Mouse (Mus musculus) skeletal muscle tissue, postnatal 0 days (tissue): ENCODE results near the gene Ocel1. TPM values are rescaled to one million over a fixed set of nuclear protein-coding genes. Genes with fewer than 3 reads are reported as not detected.

Experiments used
- polyA plus RNA-seq: library from polyadenylated mRNA; unstranded; fragments of >200 nt; fragmentation: Nextera tagmentation; extraction: Ambion mirVana; gene quantifications from 2 replicates; pipeline ENCODE4 v1.2.1, GENCODE M21; 2015

Gene Ocel1
- 4.9 and 6.7 TPM in 2 replicates for polyA plus RNA-seq

GRCm38 (mm10) chr8:71371236-71371848 is at the start of gene Ocel1:
TSS of gene Ocel1 (plus strand) at chr8:71371298.

GRCm38 (mm10) chr8:71366771-71367528 is 4.1 kb upstream of the Ocel1 start, which contains the start of gene Use1:
TSS of gene Use1 (plus strand) at chr8:71366848.

DNA sequence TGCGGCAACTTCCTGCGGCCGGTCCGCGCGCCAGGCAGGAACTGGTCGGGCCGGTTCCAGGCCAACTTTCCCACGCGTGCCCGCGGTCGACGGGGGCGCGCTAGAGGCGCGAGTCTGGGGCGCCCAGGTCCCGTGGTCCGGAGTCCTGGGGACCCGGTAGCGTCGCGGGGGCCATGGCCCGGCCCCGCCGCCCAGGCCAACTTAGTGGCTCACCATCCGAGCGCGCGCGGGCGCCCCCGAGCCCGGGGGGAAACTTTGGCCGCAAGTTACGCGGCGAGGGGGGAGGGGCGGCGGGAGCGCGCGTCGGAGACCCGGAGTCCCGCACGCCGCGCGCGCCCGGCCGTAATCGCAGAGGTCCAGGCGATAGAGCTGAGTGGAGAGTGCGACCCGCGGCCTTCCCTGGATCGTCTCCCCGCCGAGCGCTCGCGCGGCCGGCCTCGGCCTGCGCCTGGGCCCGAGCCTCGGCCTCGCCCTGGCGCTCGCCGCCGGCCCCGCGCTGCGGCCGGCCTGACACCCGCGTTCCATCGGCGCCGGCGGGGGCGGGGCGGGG is 10.4 kb downstream of the Ocel1 start, which contains the start of gene Nr2f6:
Gene Nr2f6 (minus strand): TSS at position 540 of the 550 bp plus-strand sequence.

GRCm38 (mm10) chr8:71395629-71396028 is 24.5 kb downstream of the Ocel1 start, which contains the start of gene Ushbp1:
TSS of gene Ushbp1 (minus strand) at chr8:71395802.

GRCm38 (mm10) chr8:71396639-71397305 is 25.7 kb downstream of the Ocel1 start, which contains the start of gene Babam1:
TSS of gene Babam1 (plus strand) at chr8:71396861.

GRCm38 (mm10) chr8:71405401-71406098 is 34.5 kb downstream of the Ocel1 start, which contains the start of gene Ankle1:
TSS of gene Ankle1 (plus strand) at chr8:71406010.

Other genes starting within 250 kb of the Ocel1 start
- gene Myo9b, start 98.6 kb upstream of the Ocel1 start, polyA plus RNA-seq: 6.7 and 7.5 TPM in 2 replicates
- 16.2 and 18.1 TPM in 2 replicates for gene Haus8, start 98.4 kb upstream of the Ocel1 start, polyA plus RNA-seq
- gene Use1, start 4.5 kb upstream of the Ocel1 start, polyA plus RNA-seq: 106 and 119 TPM in 2 replicates
- 27.5 and 32.7 TPM in 2 replicates for gene Nr2f6, start 10.7 kb downstream of the Ocel1 start, polyA plus RNA-seq
- 14.4 and 14.5 TPM in 2 replicates for gene Ushbp1, start 24.5 kb downstream of the Ocel1 start, polyA plus RNA-seq
- gene Babam1, start 25.6 kb downstream of the Ocel1 start, polyA plus RNA-seq: 64.8 and 75.1 TPM in 2 replicates
- 5.9 and 6.0 TPM in 2 replicates for gene Ankle1, start 34.7 kb downstream of the Ocel1 start, polyA plus RNA-seq
- gene Abhd8, start 92.4 kb downstream of the Ocel1 start, polyA plus RNA-seq: 39.0 and 41.2 TPM in 2 replicates
- 94.6 and 97.7 TPM in 2 replicates for gene Mrpl34, start 93.7 kb downstream of the Ocel1 start, polyA plus RNA-seq
- 48.3 and 57.9 TPM in 2 replicates for gene Dda1, start 97.9 kb downstream of the Ocel1 start, polyA plus RNA-seq
- 1.3 and 2.4 TPM in 2 replicates for gene Ano8, start 114.7 kb downstream of the Ocel1 start, polyA plus RNA-seq
- gene Gtpbp3, start 116.8 kb downstream of the Ocel1 start, polyA plus RNA-seq: 7.5 and 9.5 TPM in 2 replicates
- gene Plvap, start 140.5 kb downstream of the Ocel1 start, polyA plus RNA-seq: 21.9 and 33.3 TPM in 2 replicates
- 0.33 and 0.57 TPM in 2 replicates for gene Ccdc194, start 154.4 kb downstream of the Ocel1 start, polyA plus RNA-seq
- gene Bst2, start 166.2 kb downstream of the Ocel1 start, polyA plus RNA-seq: 57.6 and 67.3 TPM in 2 replicates
- 47.7 and 53.4 TPM in 2 replicates for gene Mvb12a, start 171.6 kb downstream of the Ocel1 start, polyA plus RNA-seq
- 0.21 and 0.48 TPM in 2 replicates for gene Tmem221, start 187.6 kb downstream of the Ocel1 start, polyA plus RNA-seq
- 0.38 and 0.40 TPM in 2 replicates for gene Nxnl1, start 195.3 kb downstream of the Ocel1 start, polyA plus RNA-seq
- gene Slc27a1, start 197.6 kb downstream of the Ocel1 start, polyA plus RNA-seq: 50.7 and 177 TPM in 2 replicates
- 159 and 188 TPM in 2 replicates for gene Pgls, start 220.9 kb downstream of the Ocel1 start, polyA plus RNA-seq
- gene Fam129c, start 226.3 kb downstream of the Ocel1 start, polyA plus RNA-seq: 0.96 and 1.2 TPM in 2 replicates
- gene Colgalt1, start 239.7 kb downstream of the Ocel1 start, polyA plus RNA-seq: 44.7 and 50.8 TPM in 2 replicates